26 mouse cellular contexts compared by ENCODE assay signal in the genomic region with DNA sequence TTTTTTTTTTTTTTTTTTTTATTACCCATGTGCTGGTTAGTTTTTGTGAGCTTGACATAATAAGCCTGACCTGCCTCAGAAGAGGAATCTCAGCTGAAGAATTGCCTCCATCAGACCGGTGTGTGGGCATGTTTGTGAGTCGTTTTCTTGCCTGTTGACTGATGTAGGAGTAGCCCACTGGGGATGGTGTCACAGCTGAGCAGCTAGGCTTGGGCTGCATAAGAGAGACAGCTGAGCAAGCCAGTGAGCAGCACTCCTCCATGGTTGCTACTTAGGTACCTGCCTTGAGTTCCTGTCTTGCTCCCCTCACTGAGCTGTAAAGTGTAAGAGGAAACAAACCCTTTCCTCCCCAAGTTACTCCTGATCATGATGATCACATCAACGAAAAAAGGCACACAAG. TPM values are rescaled to one million over a fixed set of nuclear protein-coding genes. Genes with fewer than 3 reads are reported as not detected.
DNase-seq lines count a peak whose midpoint lies in the region; ATAC-seq and TF ChIP-seq lines count a peak whose summit lies in the region.
"Had no signal": no experiment of that assay in that cellular context is flagged by ENCODE, and none has a peak within 500 bp of the region (broad histone marks: within the 10 kb centered on the region; RNA-seq: fewer than 3 reads in every experiment).

No protein-coding gene starts in this region.

- no peak overlapping the region for H3K4me3 ChIP-seq in left cerebral cortex, adult 2 months
- no peak overlapping the region for H3K4me3 ChIP-seq in intestine, embryonic 16.5 days (ENCODE audit: low read length)
- H3K4me3 ChIP-seq: erythroblast, embryonic 14.5 days; heart, embryonic 13.5 days; limb, embryonic 12.5 days; lung, embryonic 15.5 days; neural tube, embryonic 15.5 days had no signal

- no peak for DNase-seq in frontal cortex, postnatal 10 days (ENCODE audit: low spot score in 2 of 2)
- no peak for DNase-seq in left cerebral cortex, adult 2 months (ENCODE audit: extremely low spot score in 1 of 2, low spot score in 2 of 2)
- no peak for DNase-seq in left cerebral cortex, adult 18-20 months (ENCODE audit: low spot score in 2 of 2)
- peak; percentile 9 for DNase-seq in splenic B cell, adult 2 months (ENCODE audit: low read depth, low spot score)
- no peak for DNase-seq in adrenal gland, postnatal 25 days
- DNase-seq in thymus, postnatal 0 days (ENCODE audit: low spot score) = no peak
- DNase-seq: adrenal gland, postnatal 10 days; cerebellum, adult 2 months; cerebellum, postnatal 14 days; forebrain, postnatal 0 days; gastrocnemius, postnatal 25 days; kidney, adult 11 months; kidney, postnatal 10 days; spleen, adult 18-20 months; thymus, adult 18-20 months; thymus, postnatal 36 days had no signal

- no peak overlapping the region for H3K4me2 ChIP-seq in intestine, embryonic 16.5 days (ENCODE audit: low read depth, low read length)
- H3K4me2 ChIP-seq: heart, embryonic 13.5 days; limb, embryonic 12.5 days; liver, embryonic 11.5 days; lung, embryonic 15.5 days; neural tube, embryonic 15.5 days had no signal

- no peak for TF ChIP-seq CTCF in left cerebral cortex, adult 2 months (IDR thresholded peaks at IDR 0.05)

- no peak overlapping the region for H3K9ac ChIP-seq in intestine, embryonic 16.5 days (ENCODE audit: low read depth, low read length)
- H3K9ac ChIP-seq: forebrain, postnatal 0 days; limb, embryonic 12.5 days; lung, embryonic 15.5 days; neural tube, embryonic 15.5 days had no signal

- H3K27ac ChIP-seq in left cerebral cortex, adult 2 months = peak overlapping the region; percentile 57
- 0 out of 2 replicates have a peak overlapping the region, but pooled peaks have one; percentile 13 for H3K27ac ChIP-seq in intestine, embryonic 16.5 days (ENCODE audit: low read length)
- H3K27ac ChIP-seq: heart, embryonic 13.5 days; limb, embryonic 12.5 days; lung, embryonic 15.5 days; neural tube, embryonic 15.5 days had no signal

- intact Hi-C loops in left cerebral cortex, adult 2 months (cut with DNase I) = loop anchor here (10.0 kb wide), 1 partner anchor 1125 kb away; the partner anchor contains the start of genes Aste1 and Nek11

- H3K36me3 ChIP-seq in intestine, embryonic 16.5 days (ENCODE audit: control insufficient read depth, insufficient read depth, low read length) = no peaks in the 10 kb centered on the region
- H3K36me3 ChIP-seq in splenic B cell, adult 2 months (ENCODE audit: control insufficient read depth, insufficient read depth, low read length, poor library complexity, severe bottlenecking) = no peaks in the 10 kb centered on the region
- H3K36me3 ChIP-seq: G1E; heart, embryonic 13.5 days; limb, embryonic 12.5 days; lung, embryonic 15.5 days; neural tube, embryonic 15.5 days had no signal

- H3K4me1 ChIP-seq in intestine, embryonic 16.5 days (ENCODE audit: control insufficient read depth, insufficient read depth, low read length) = no peaks in the 10 kb centered on the region
- H3K4me1 ChIP-seq: heart, embryonic 13.5 days; limb, embryonic 12.5 days; lung, embryonic 15.5 days; neural tube, embryonic 15.5 days had no signal

- no peaks in the 10 kb centered on the region for H3K9me3 ChIP-seq in intestine, embryonic 16.5 days (ENCODE audit: control insufficient read depth, low read length)
- H3K9me3 ChIP-seq: G1E; heart, embryonic 13.5 days; limb, embryonic 12.5 days; lung, embryonic 15.5 days; neural tube, embryonic 15.5 days had no signal

- 71% methylated on average over 3 of the region's 3 CpGs for WGBS in intestine, embryonic 16.5 days

- H3K27me3 ChIP-seq in intestine, embryonic 16.5 days (replicated peaks; ENCODE audit: control insufficient read depth, insufficient read depth, low read length) = no peaks in the 10 kb centered on the region
- no peaks in the 10 kb centered on the region for H3K27me3 ChIP-seq in splenic B cell, adult 2 months (ENCODE audit: control insufficient read depth, insufficient read depth, low read length, poor library complexity, severe bottlenecking)
- H3K27me3 ChIP-seq: limb, embryonic 12.5 days; lung, embryonic 15.5 days had no signal

- peak; percentile 72 for ATAC-seq in frontal cortex, adult (ENCODE audit: low TSS enrichment)
- no peak for ATAC-seq in intestine, embryonic 16.5 days
- ATAC-seq: forebrain, postnatal 0 days; hindbrain, embryonic 16.5 days had no signal

RNA-seq across cellular contexts. Expression of gene Dnajc13, which starts 7.2 kb away (rescaled TPM):
- 10 to 100 TPM; 73.4 to 76.2 TPM for total RNA-seq in left cerebral cortex, adult 2 months (2021)
- total RNA-seq in left cerebral cortex, adult 18-20 months (2021) = 10 to 100 TPM; 72.3 to 73.1 TPM
- polyA plus RNA-seq in intestine, embryonic 16.5 days (2015; fragmentation: Nextera tagmentation; extraction: Ambion mirVana) = 21.5 and 24.2 TPM in 2 replicates
- 40.5 and 49.8 TPM in 2 replicates for total RNA-seq in adrenal gland, postnatal 25 days (2021)
- polyA plus RNA-seq in thymus, postnatal 0 days (2015; fragmentation: Nextera tagmentation; extraction: Ambion mirVana) = 37.9 and 39.7 TPM in 2 replicates
